Mouse (Mus musculus) brain, embryonic 14.5 days (tissue): ENCODE results near the gene Malrd1.

Experiments used
- CTCF ChIP-seq: fragments of 200-500 bp; IDR thresholded peaks from 2 replicates; pipeline ENCODE4 v1.5.1; 2012; ENCODE audit warnings: inconsistent platforms, mild to moderate bottlenecking, moderate library complexity, borderline replicate concordance; ENCODE audit not compliant: insufficient read depth, insufficient read length; ENCODE audit errors: extremely low read depth
- POLR2A ChIP-seq: fragments of 200-500 bp; IDR thresholded peaks from 2 replicates; pipeline ENCODE4 v1.6.1; 2012; ENCODE audit warnings: mild to moderate bottlenecking, inconsistent platforms, borderline replicate concordance; ENCODE audit not compliant: poor library complexity, insufficient read depth, insufficient read length, severe bottlenecking; ENCODE audit errors: extremely low read depth

DNA sequence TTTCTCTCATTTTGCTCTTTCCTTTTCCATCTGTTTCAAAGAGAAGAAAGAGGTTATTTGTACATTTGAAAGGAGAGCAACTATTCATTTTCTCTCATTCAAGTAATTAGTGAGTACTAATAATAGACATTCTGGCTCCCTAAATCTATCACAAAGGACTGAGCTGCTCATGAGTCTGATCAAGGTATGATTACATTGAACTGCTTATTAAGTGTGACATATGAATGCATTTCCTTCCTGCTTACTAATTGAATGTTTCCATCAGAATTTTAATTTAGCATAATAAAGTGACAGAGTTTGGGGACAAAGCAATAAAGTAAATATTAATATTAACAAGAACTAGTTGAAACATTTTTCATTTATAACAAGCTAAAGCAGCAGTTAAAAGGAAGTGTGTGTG, 405.6 kb downstream of the Malrd1 start:
- no peak for TF ChIP-seq CTCF
- no peak for TF ChIP-seq POLR2A
